Mouse (Mus musculus): ENCODE measurements around the gene Erap1. TPM values are rescaled to one million over a fixed set of nuclear protein-coding genes. Genes with fewer than 3 reads are reported as not detected.

Erap1 gene
- polyA plus RNA-seq, 1 experiment from 2014 or later: 4.0 TPM

- Histone ChIP-seq H3K4me2 (replicated peaks) (no peak overlapping the region), H3K27ac (no peak overlapping the region), H3K9me3 (no peaks in the 10 kb centered on the region), H3K9ac (no peak overlapping the region), H3K36me3 (no peaks in the 10 kb centered on the region), H3K4me3 (no peak overlapping the region), H3K27me3 (replicated peaks) (no peaks in the 10 kb centered on the region), H3K4me1 (no peaks in the 10 kb centered on the region)
- ATAC-seq (ENCODE audit: low FRiP score, low read depth): no peak
- 45% methylated on average over 3 of the region's 3 CpGs for WGBS
Observed at GRCm38 (mm10) chr13:74696225-74696624, 56.9 kb downstream of the Erap1 start.

GRCm38 (mm10) chr13:74719002-74719401 lies 79.6 kb downstream of the Erap1 start:
- no peak overlapping the region for H3K27ac ChIP-seq
- no peak for ATAC-seq (ENCODE audit: low FRiP score, low read depth)
- H3K36me3 ChIP-seq: no peaks in the 10 kb centered on the region
- WGBS: 80% methylated on average over 2 of the region's 2 CpGs
- H3K4me1 ChIP-seq: no peaks in the 10 kb centered on the region
- no peak overlapping the region for H3K4me3 ChIP-seq
- no peaks in the 10 kb centered on the region for H3K9me3 ChIP-seq
- no peaks in the 10 kb centered on the region for H3K27me3 ChIP-seq (replicated peaks)
- no peak overlapping the region for H3K9ac ChIP-seq
- no peak overlapping the region for H3K4me2 ChIP-seq (replicated peaks)

GRCm38 (mm10) chr13:74733726-74734125 lies 94.4 kb downstream of the Erap1 start:
- ATAC-seq (ENCODE audit: low FRiP score, low read depth): no peak
- H3K27ac ChIP-seq: no peak overlapping the region
- 94% methylated on average over 4 of the region's 4 CpGs for WGBS
- no peak overlapping the region for H3K9ac ChIP-seq
- H3K4me1 ChIP-seq: no peaks in the 10 kb centered on the region
- no peaks in the 10 kb centered on the region for H3K9me3 ChIP-seq
- H3K36me3 ChIP-seq: no peaks in the 10 kb centered on the region; the same call in 1 of the 2 replicates
- no peak overlapping the region for H3K4me3 ChIP-seq
- H3K4me2 ChIP-seq (replicated peaks): no peak overlapping the region
- H3K27me3 ChIP-seq (replicated peaks): no peaks in the 10 kb centered on the region

GRCm38 (mm10) chr13:74735834-74736233 lies 96.5 kb downstream of the Erap1 start:
- Histone ChIP-seq H3K9ac (no peak overlapping the region), H3K27ac (no peak overlapping the region), H3K4me2 (replicated peaks) (no peak overlapping the region), H3K36me3 (no peaks in the 10 kb centered on the region; the same call in 1 of the 2 replicates), H3K4me3 (no peak overlapping the region), H3K9me3 (no peaks in the 10 kb centered on the region), H3K4me1 (no peaks in the 10 kb centered on the region), H3K27me3 (replicated peaks) (no peaks in the 10 kb centered on the region)
- no peak for ATAC-seq (ENCODE audit: low FRiP score, low read depth)
- WGBS: 88% methylated on average over 5 of the region's 5 CpGs

GRCm38 (mm10) chr13:74736396-74736795 lies 97.0 kb downstream of the Erap1 start:
- no peak for ATAC-seq (ENCODE audit: low FRiP score, low read depth)
- 84% methylated on average over 2 of the region's 2 CpGs for WGBS

More at GRCm38 (mm10) chr13:74736396-74736795, 97.0 kb downstream of the Erap1 start:
- no peak overlapping the region for H3K4me2 ChIP-seq (replicated peaks)
- H3K27me3 ChIP-seq (replicated peaks): no peaks in the 10 kb centered on the region
- no peaks in the 10 kb centered on the region for H3K9me3 ChIP-seq
- H3K36me3 ChIP-seq: no peaks in the 10 kb centered on the region; the same call in 1 of the 2 replicates
- H3K4me1 ChIP-seq: no peaks in the 10 kb centered on the region
- H3K9ac ChIP-seq: no peak overlapping the region
- H3K4me3 ChIP-seq: no peak overlapping the region
- no peak overlapping the region for H3K27ac ChIP-seq

Other genes starting within 250 kb of the Erap1 start
- gene Zfp72, start 248.7 kb upstream of the Erap1 start, polyA plus RNA-seq (2016; fragmentation: Nextera tagmentation; extraction: Ambion mirVana): 4.4 and 5.1 TPM in 2 replicates
- 91.7 and 104 TPM in 2 replicates for gene Ftl1-ps1, start 239.9 kb upstream of the Erap1 start, polyA plus RNA-seq (2016; fragmentation: Nextera tagmentation; extraction: Ambion mirVana)
- gene Zfp825, start 145.6 kb upstream of the Erap1 start, polyA plus RNA-seq (2016; fragmentation: Nextera tagmentation; extraction: Ambion mirVana): 14.5 and 18.0 TPM in 2 replicates
- gene Cast, start 169.2 kb downstream of the Erap1 start, polyA plus RNA-seq (2016; fragmentation: Nextera tagmentation; extraction: Ambion mirVana): 14.4 and 18.2 TPM in 2 replicates